Comparison of ENCODE assay signal across 8 mouse cellular contexts in genomic region chr11:119129281-119130058, GRCm38 (mm10). TPM values are rescaled to one million over a fixed set of nuclear protein-coding genes. Genes with fewer than 3 reads are reported as not detected.
DNase-seq lines count a peak whose midpoint lies in the region; ATAC-seq lines count a peak whose summit lies in the region.

No protein-coding gene starts in this region.

- H3K4me2 ChIP-seq in embryonic facial prominence, embryonic 13.5 days: peak overlapping the region; percentile 52
- H3K4me2 ChIP-seq in midbrain, embryonic 13.5 days (replicated peaks): peak overlapping the region; percentile 46

- WGBS in heart, embryonic 10.5 days: 48% methylated on average over 18 of the region's 18 CpGs
- WGBS in embryonic facial prominence, embryonic 13.5 days: 39% methylated on average over 18 of the region's 18 CpGs
- WGBS in midbrain, embryonic 13.5 days: 51% methylated on average over 18 of the region's 18 CpGs

- no peaks in the 10 kb centered on the region for H3K9me3 ChIP-seq in heart, embryonic 10.5 days
- H3K9me3 ChIP-seq in embryonic facial prominence, embryonic 13.5 days: no peaks in the 10 kb centered on the region
- H3K9me3 ChIP-seq in midbrain, embryonic 13.5 days: no peaks in the 10 kb centered on the region

- peaks cover 74% of the 10 kb centered on the region for H3K27me3 ChIP-seq in heart, embryonic 10.5 days (ENCODE audit: insufficient read depth, poor library complexity, severe bottlenecking)
- H3K27me3 ChIP-seq in embryonic facial prominence, embryonic 13.5 days: peaks cover 50% of the 10 kb centered on the region
- H3K27me3 ChIP-seq in midbrain, embryonic 13.5 days: peaks cover 13% of the 10 kb centered on the region; the same call in 1 of the 2 replicates

- no peak for DNase-seq in heart, embryonic 10.5 days (ENCODE audit: low spot score)
- no peak for DNase-seq in heart, postnatal 25 days (ENCODE audit: low spot score)
- DNase-seq in kidney, adult 18-20 months: peak; percentile 25
- no peak for DNase-seq in thymus, postnatal 10 days (ENCODE audit: low spot score in 2 of 2)
- no peak for DNase-seq in spleen, adult 18-20 months
- no peak for DNase-seq in left cerebral cortex, adult 18-20 months (ENCODE audit: low spot score in 2 of 2)

- H3K27ac ChIP-seq in heart, embryonic 10.5 days: peak overlapping the region; percentile 80
- H3K27ac ChIP-seq in embryonic facial prominence, embryonic 13.5 days: 0 out of 2 replicates have a peak overlapping the region, but pooled peaks have one; percentile 44
- peak overlapping the region; percentile 59 for H3K27ac ChIP-seq in midbrain, embryonic 13.5 days

- intact Hi-C loops in heart, postnatal 25 days (cut with DNase I): loop anchor here (2.0 kb wide), 1 partner anchor 53 kb away; no protein-coding TSS in a partner anchor

- H3K36me3 ChIP-seq in heart, embryonic 10.5 days: no peaks in the 10 kb centered on the region
- no peaks in the 10 kb centered on the region for H3K36me3 ChIP-seq in embryonic facial prominence, embryonic 13.5 days
- H3K36me3 ChIP-seq in midbrain, embryonic 13.5 days: no peaks in the 10 kb centered on the region

- peak overlapping the region; percentile 36 for H3K4me3 ChIP-seq in heart, embryonic 10.5 days
- H3K4me3 ChIP-seq in embryonic facial prominence, embryonic 13.5 days: peak overlapping the region; percentile 26
- H3K4me3 ChIP-seq in midbrain, embryonic 13.5 days (replicated peaks): no peak overlapping the region

- no peak overlapping the region; the same call in 1 of the 2 replicates for H3K9ac ChIP-seq in embryonic facial prominence, embryonic 13.5 days
- 0 out of 2 replicates have a peak overlapping the region, but pooled peaks have one; percentile 29 for H3K9ac ChIP-seq in midbrain, embryonic 13.5 days (replicated peaks)

- ATAC-seq in embryonic facial prominence, embryonic 13.5 days (ENCODE audit: insufficient number of reproducible peaks, insufficient read depth, low FRiP score, low TSS enrichment, low read depth): no peak
- 0 out of 2 replicates have a peak, but pooled peaks have one; percentile 12 for ATAC-seq in midbrain, embryonic 13.5 days

- peaks cover 73% of the 10 kb centered on the region for H3K4me1 ChIP-seq in heart, embryonic 10.5 days
- peaks cover 57% of the 10 kb centered on the region for H3K4me1 ChIP-seq in embryonic facial prominence, embryonic 13.5 days
- peaks cover 56% of the 10 kb centered on the region for H3K4me1 ChIP-seq in midbrain, embryonic 13.5 days (replicated peaks)

RNA-seq across cellular contexts. Expression of gene Cbx4, which starts 43.4 kb away (rescaled TPM):
- polyA plus RNA-seq in heart, embryonic 10.5 days (2016; fragmentation: Nextera tagmentation; extraction: Ambion mirVana): 8.9 and 9.0 TPM in 2 replicates
- total RNA-seq in heart, postnatal 25 days (2021): 10 to 100 TPM; 14.0 to 14.8 TPM
- 13.0 and 14.4 TPM in 2 replicates for polyA plus RNA-seq in embryonic facial prominence, embryonic 13.5 days (2015; fragmentation: Nextera tagmentation; extraction: Ambion mirVana)
- polyA plus RNA-seq in midbrain, embryonic 13.5 days (2015; fragmentation: Nextera tagmentation; extraction: Ambion mirVana): 14.1 and 16.3 TPM in 2 replicates
- 10 to 100 TPM; 46.0 to 49.9 TPM for total RNA-seq in left cerebral cortex, adult 18-20 months (2021)
